Mouse (Mus musculus) megakaryocyte, embryonic 14.5 days (primary cell): ENCODE data around the gene H2-M1.

ENCODE experiments used
- FLI1 ChIP-seq: IDR thresholded peaks from 2 replicates; pipeline ENCODE4 v1.6.1; 2012; ENCODE audit warnings: low read length, inconsistent platforms, mixed read lengths
- GATA1 ChIP-seq: IDR thresholded peaks from 3 replicates; pipeline ENCODE4 v1.6.1; 2012; ENCODE audit warnings: mixed read lengths, low read length, inconsistent platforms, borderline replicate concordance

- TF ChIP-seq FLI1 (no peak), GATA1 (no peak)
Measured at GRCm38 (mm10) chr17:36642566-36642965, 29.5 kb downstream of the H2-M1 start, which contains the start of gene H2-M9.
